Mouse (Mus musculus) small intestine, adult 2 months (tissue): ENCODE measurements at regions not wholly inside any gene's neighbourhood (a gene's known extent, or its start where the extent isn't known, plus 50 kb on each side); places are given as distances from the start of the nearest gene placed in this dataset.

Experiments used
- CTCF ChIP-seq: fragments of 200-500 bp; IDR thresholded peaks from 2 replicates; pipeline ENCODE4 v1.5.1; 2012; ENCODE audit warnings: low read depth, mild to moderate bottlenecking, control low read depth, inconsistent platforms, low read length, moderate library complexity, mixed read lengths; ENCODE audit not compliant: insufficient replicate concordance, insufficient read length; ENCODE audit errors: extremely low read depth
- POLR2A ChIP-seq: fragments of 200-500 bp; IDR thresholded peaks from 2 replicates; pipeline ENCODE4 v1.6.1; 2012; ENCODE audit warnings: low read depth, mild to moderate bottlenecking, control low read depth, inconsistent platforms, low read length, moderate library complexity

GRCm38 (mm10) chr12:110207246-110207852, 71.5 kb upstream of the Dio3 start:
- no peak for TF ChIP-seq POLR2A
- TF ChIP-seq CTCF = no peak
